In the genomic region with DNA sequence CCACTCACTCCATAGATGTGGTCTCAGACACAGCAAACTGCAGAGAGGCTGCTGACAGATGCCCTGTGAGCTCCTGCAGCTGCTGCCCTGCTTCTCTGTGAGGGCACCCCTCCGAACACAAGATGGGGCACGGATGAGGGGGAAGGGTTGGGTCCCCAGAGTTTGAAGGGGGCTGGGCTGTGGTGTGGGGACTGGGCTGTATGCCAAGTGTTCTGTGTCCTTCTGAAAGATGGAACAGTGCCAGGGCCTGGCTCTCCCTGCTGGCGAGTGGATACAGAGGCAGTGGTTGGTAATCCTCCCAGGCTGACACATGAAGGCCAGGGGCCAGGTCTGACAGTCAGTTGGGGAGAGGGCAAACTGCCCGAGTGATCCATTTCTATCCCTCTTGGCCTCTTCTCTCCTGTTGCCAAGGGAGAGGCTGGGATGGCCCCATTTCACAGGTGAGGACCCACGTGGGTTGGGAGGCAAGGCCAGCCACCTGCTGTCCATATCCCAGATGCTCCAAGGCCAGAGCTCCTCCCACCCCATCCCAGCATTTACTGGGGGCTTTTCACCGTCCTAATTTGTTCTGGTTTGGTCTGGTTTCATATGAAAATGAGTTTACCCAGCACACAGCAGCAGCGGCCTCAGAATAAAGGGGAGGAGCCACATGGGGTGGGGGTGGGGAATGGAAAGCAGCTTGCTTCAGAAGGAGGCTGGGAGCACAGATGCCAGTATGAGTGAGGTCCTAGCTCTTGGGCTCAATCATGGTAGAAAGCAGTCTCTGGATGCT, we compare ENCODE assay signal across 11 mouse cellular contexts.
DNase-seq lines count a peak whose midpoint lies in the region; ATAC-seq and TF ChIP-seq lines count a peak whose summit lies in the region.
"Had no signal": no experiment of that assay in that cellular context is flagged by ENCODE, and none has a peak within 500 bp of the region (broad histone marks: within the 10 kb centered on the region; RNA-seq: fewer than 3 reads in every experiment).

No protein-coding gene starts in this region.

- intact Hi-C loops in gastrocnemius, adult 2 months (cut with DNase I) = no loop called here

- peak; percentile 13 for DNase-seq in gastrocnemius, postnatal 10 days
- DNase-seq in gastrocnemius, adult 2 months = no peak
- DNase-seq in right cerebral cortex, postnatal 4 days = peak; percentile 63
- DNase-seq in right cerebral cortex, adult 18-20 months = no peak
- peak; percentile 13 for DNase-seq in lung, postnatal 0 days (ENCODE audit: low spot score)
- no peak for DNase-seq in thymus, postnatal 14 days
- no peak for DNase-seq in gastrocnemius, postnatal 4 days (ENCODE audit: low spot score in 2 of 2)
- DNase-seq in cerebellum, adult 11-12 months = no peak

- no peaks in the 10 kb centered on the region for H3K4me1 ChIP-seq in lung, postnatal 0 days (ENCODE audit: insufficient read depth, low read depth, low read length)

- no peaks in the 10 kb centered on the region for H3K27me3 ChIP-seq in lung, postnatal 0 days (replicated peaks; ENCODE audit: insufficient read depth, low read length)

- H3K36me3 ChIP-seq in lung, postnatal 0 days (ENCODE audit: insufficient read depth, low read length) = no peaks in the 10 kb centered on the region
- H3K36me3 ChIP-seq: G1E had no signal

- WGBS in lung, postnatal 0 days = 30% methylated on average over 6 of the region's 7 CpGs

- H3K4me2 ChIP-seq in lung, postnatal 0 days (replicated peaks; ENCODE audit: low read depth, low read length) = no peak overlapping the region

- TF ChIP-seq CTCF in gastrocnemius, adult 2 months (IDR thresholded peaks at IDR 0.05) = no peak
- TF ChIP-seq CTCF in lung, postnatal 0 days (IDR thresholded peaks at IDR 0.05) = no peak

- H3K27ac ChIP-seq in gastrocnemius, adult 2 months = no peak overlapping the region
- no peak overlapping the region for H3K27ac ChIP-seq in lung, postnatal 0 days (ENCODE audit: low read length)
- H3K27ac ChIP-seq: left cerebral cortex, adult 2 months had no signal

- peak; percentile 32; the same call in 1 of the 2 replicates for ATAC-seq in lung, postnatal 0 days

- no peak overlapping the region for H3K4me3 ChIP-seq in gastrocnemius, adult 2 months
- H3K4me3 ChIP-seq in lung, postnatal 0 days (ENCODE audit: low read depth, low read length) = no peak overlapping the region
- H3K4me3 ChIP-seq: erythroblast, embryonic 14.5 days; left cerebral cortex, adult 2 months had no signal

- H3K9me3 ChIP-seq in lung, postnatal 0 days (ENCODE audit: low read length) = no peaks in the 10 kb centered on the region

- no peak for TF ChIP-seq EP300 in lung, postnatal 0 days (IDR thresholded peaks at IDR 0.05)

- no peak overlapping the region for H3K9ac ChIP-seq in lung, postnatal 0 days (replicated peaks; ENCODE audit: low read depth)

Comparison
In these comparisons a context has a peak if more than half of its experiments do, and no peak if none do; other contexts are left out.
1. DNase-seq: peak in gastrocnemius, postnatal 10 days (single experiment), right cerebral cortex, postnatal 4 days (single experiment) and lung, postnatal 0 days (single experiment); none in gastrocnemius, adult 2 months (single experiment), right cerebral cortex, adult 18-20 months (single experiment), thymus, postnatal 14 days (single experiment), gastrocnemius, postnatal 4 days (0 of 2) and cerebellum, adult 11-12 months (single experiment).